Mouse (Mus musculus) lung, adult 2 months (tissue): ENCODE data around the gene Spata21. TPM values are rescaled to one million over a fixed set of nuclear protein-coding genes. Genes with fewer than 3 reads are reported as not detected.

Experiments
- DNase-seq: peaks from one replicate; pipeline ENCODE4 v3.0.0; 2022
- H3K4me1 ChIP-seq: fragments of 200-500 bp; 2 replicates; pipeline ENCODE4 v1.6.1; 2011; ENCODE audit warnings: low read length; ENCODE audit not compliant: control insufficient read depth, insufficient read depth
- H3K4me3 ChIP-seq: fragments of 200-500 bp; replicated peaks from 2 replicates; pipeline ENCODE3; 2011; ENCODE audit warnings: low read depth, mild to moderate bottlenecking, control low read depth, low read length; ENCODE audit errors: extremely low read depth
- CTCF ChIP-seq: fragments of 200-500 bp; IDR thresholded peaks from 2 replicates; pipeline ENCODE4 v1.5.1; 2011; ENCODE audit warnings: mild to moderate bottlenecking, low read length, control low read depth; ENCODE audit not compliant: insufficient read depth
- POLR2A ChIP-seq: fragments of 200-500 bp; IDR thresholded peaks from 2 replicates; pipeline ENCODE4 v1.6.1; 2011; ENCODE audit warnings: low read depth, mild to moderate bottlenecking, control low read depth, low read length, borderline replicate concordance; ENCODE audit errors: extremely low read depth
- WGBS: fragments of 180-500 bp; shearing (Covaris S2); methylation state at CpG from one replicate; pipeline ENCODE4 v1.1.7; 2018; 5-methylcytosine and 5-hydroxymethylcytosine counted together
- polyA plus RNA-seq: library from polyadenylated mRNA; depleted of rRNA; stranded (reverse); fragments of >200 nt; gene quantifications from 2 replicates; pipeline ENCODE4 v1.2.3, GENCODE M21; 2012; rRNA removed

Gene Spata21
- not detected in 2 replicates for polyA plus RNA-seq

GRCm38 (mm10) chr4:141088033-141088432, at the start of gene Spata21:
Spata21 (plus strand) TSS chr4:141088333.
- no peak within 1 kb of the TSS for H3K4me3 ChIP-seq
- no peak for DNase-seq
- H3K4me1 ChIP-seq = no peaks in the 10 kb centered on the region
- no peak for TF ChIP-seq POLR2A
- no peak for TF ChIP-seq CTCF
- WGBS = 76% methylated on average over 6 of the region's 6 CpGs

GRCm38 (mm10) chr4:141041117-141041516, 47.0 kb upstream of the Spata21 start:
- DNase-seq = no peak
- H3K4me3 ChIP-seq = no peak overlapping the region
- no peaks in the 10 kb centered on the region for H3K4me1 ChIP-seq
- no peak for TF ChIP-seq CTCF
- no peak for TF ChIP-seq POLR2A
- WGBS = 50% methylated on average over 12 of the region's 12 CpGs

- Histone ChIP-seq H3K4me1 (no peaks in the 10 kb centered on the region), H3K4me3 (no peak overlapping the region)
- 13% methylated on average over 8 of the region's 8 CpGs for WGBS
- TF ChIP-seq POLR2A (no peak), CTCF (peak; percentile 83)
- DNase-seq = peak; percentile 60
Measured at GRCm38 (mm10) chr4:141044816-141045215, 43.3 kb upstream of the Spata21 start.

GRCm38 (mm10) chr4:141048810-141049475, 39.2 kb upstream of the Spata21 start:
- no peak for TF ChIP-seq CTCF
- TF ChIP-seq POLR2A = no peak
- 89% methylated on average over 17 of the region's 17 CpGs for WGBS
- no peaks in the 10 kb centered on the region for H3K4me1 ChIP-seq
- DNase-seq = no peak
- H3K4me3 ChIP-seq = no peak overlapping the region

GRCm38 (mm10) chr4:141049476-141049835, 38.7 kb upstream of the Spata21 start:
- Histone ChIP-seq H3K4me3 (no peak overlapping the region), H3K4me1 (no peaks in the 10 kb centered on the region)
- TF ChIP-seq POLR2A (no peak), CTCF (no peak)
- DNase-seq = no peak
- 58% methylated on average over 4 of the region's 4 CpGs for WGBS

GRCm38 (mm10) chr4:141052442-141052841, 35.7 kb upstream of the Spata21 start:
- DNase-seq = no peak
- H3K4me3 ChIP-seq = no peak overlapping the region
- 81% methylated on average over 12 of the region's 12 CpGs for WGBS
- no peaks in the 10 kb centered on the region for H3K4me1 ChIP-seq
- TF ChIP-seq POLR2A (no peak), CTCF (no peak)

- no peak for DNase-seq
- no peak overlapping the region for H3K4me3 ChIP-seq
- H3K4me1 ChIP-seq = no peaks in the 10 kb centered on the region
- TF ChIP-seq POLR2A = no peak
- no peak for TF ChIP-seq CTCF
- WGBS = 66% methylated on average over 8 of the region's 8 CpGs
Measured at GRCm38 (mm10) chr4:141053138-141053537, 35.0 kb upstream of the Spata21 start.

- Histone ChIP-seq H3K4me1 (no peaks in the 10 kb centered on the region), H3K4me3 (no peak overlapping the region)
- TF ChIP-seq CTCF (no peak), POLR2A (no peak)
- WGBS = 67% methylated on average over 17 of the region's 17 CpGs
- no peak for DNase-seq
Measured at GRCm38 (mm10) chr4:141053568-141054161, 34.5 kb upstream of the Spata21 start.

GRCm38 (mm10) chr4:141056970-141057369, 31.2 kb upstream of the Spata21 start:
- DNase-seq = no peak
- 95% methylated on average over 10 of the region's 10 CpGs for WGBS
- Histone ChIP-seq H3K4me3 (no peak overlapping the region), H3K4me1 (no peaks in the 10 kb centered on the region)
- TF ChIP-seq POLR2A = no peak
- TF ChIP-seq CTCF = no peak

GRCm38 (mm10) chr4:141058835-141059234, 29.3 kb upstream of the Spata21 start:
- TF ChIP-seq POLR2A (no peak), CTCF (no peak)
- no peak overlapping the region for H3K4me3 ChIP-seq
- no peak for DNase-seq
- WGBS = 78% methylated on average over 9 of the region's 9 CpGs
- no peaks in the 10 kb centered on the region for H3K4me1 ChIP-seq
